Mouse (Mus musculus): Measurements from ENCODE around the gene Jam3.

DNA sequence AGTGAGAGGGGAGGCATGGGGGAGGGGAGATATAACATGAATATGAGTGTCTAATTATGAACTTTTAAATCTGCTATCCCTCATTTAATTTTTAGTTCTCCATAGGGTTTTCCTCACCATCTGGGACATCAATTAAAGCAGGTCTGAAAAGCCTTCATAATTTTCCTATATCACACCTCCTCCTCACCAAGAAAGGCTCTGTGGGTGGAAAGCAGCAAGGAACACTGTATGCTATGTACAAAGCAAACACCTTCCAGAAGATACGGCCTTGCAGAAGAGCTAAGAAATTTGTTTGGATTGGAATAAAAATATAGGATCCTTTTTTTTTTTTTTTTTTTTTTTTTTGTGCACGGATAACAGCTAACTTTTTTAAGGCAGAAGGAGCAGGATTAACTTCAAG, 31.3 kb downstream of the Jam3 start:
- no peak for TF ChIP-seq POLR2A (IDR thresholded peaks at IDR 0.05; ENCODE audit: borderline replicate concordance, extremely low read depth, insufficient read depth, insufficient read length, poor library complexity, severe bottlenecking)
- no peak for TF ChIP-seq CTCF (IDR thresholded peaks at IDR 0.05; ENCODE audit: borderline replicate concordance, extremely low read depth, insufficient read depth, insufficient read length)
